Mouse (Mus musculus) Patski (cell line): Measurements from ENCODE around the gene Daxx. TPM values are rescaled to one million over a fixed set of nuclear protein-coding genes. Genes with fewer than 3 reads are reported as not detected.

Experiments
- ATAC-seq: fragments of 100-300 bp; one replicate; pipeline ENCODE4 v1.8.0; 2021
- CTCF ChIA-PET: fragments of 350-600 bp; sonication (Branson Sonifier 250); formaldehyde crosslinking; loops from one replicate; lab custom pipeline; 2022; ENCODE audit warnings: inconsistent platforms; lab: Charles Lee
- POLR2A ChIA-PET: fragments of 350-600 bp; sonication (Branson Sonifier 250); formaldehyde crosslinking; loops from one replicate; lab custom pipeline; 2022; ENCODE audit warnings: antibody characterized with exemption, inconsistent platforms; lab: Charles Lee
- DNase-seq: peaks from one replicate; pipeline ENCODE4 v3.0.0-alpha.2; 2011; ENCODE audit warnings: low read depth, low spot score
- H3K27me3 ChIP-seq: fragments of 371-371 bp; one replicate; pipeline ENCODE4 v1.5.1; 2021
- CTCF ChIP-seq: fragments of 100-300 bp; IDR thresholded peaks from one replicate; pipeline ENCODE4 v1.5.1; 2021
- in situ Hi-C: fragments of 300-500 bp; cut with MboI; formaldehyde crosslinking; loops from 3 replicates; pipeline ENCODE4 v1.11.1; 2018; ENCODE audit warnings: low pct_unique_long_range_greater_than_20kb, mixed read lengths
- polyA plus RNA-seq: library from polyadenylated mRNA; unstranded; gene quantifications from one replicate; pipeline ENCODE4 v1.2.3, GENCODE M21; 2021

The Daxx gene
- polyA plus RNA-seq, 1 experiment from 2014 or later: 37.4 TPM

DNA sequence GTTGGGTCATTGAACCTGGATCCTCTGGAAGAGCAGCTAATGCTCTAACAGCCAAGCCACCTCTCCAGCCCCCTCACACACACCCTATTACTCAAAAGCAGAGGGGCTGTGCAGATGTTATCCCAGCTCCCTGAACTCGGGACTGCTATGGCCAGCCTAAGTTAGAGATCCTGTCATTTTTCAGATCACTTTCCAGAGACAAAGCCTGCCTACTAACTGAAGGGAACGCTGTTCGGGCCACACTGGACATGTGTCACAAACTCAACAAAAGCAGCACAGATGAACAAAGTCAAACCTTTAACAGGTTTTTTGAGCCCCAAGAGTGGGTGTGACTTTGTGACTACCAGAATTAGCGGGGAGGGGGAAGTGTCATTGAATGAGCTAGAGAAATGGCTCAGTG lies 43.7 kb downstream of the Daxx start:
- no peak for DNase-seq
- ATAC-seq: no peak
- no peak for TF ChIP-seq CTCF
- in situ Hi-C loops: no loop called here
- ChIA-PET CTCF (no interaction called here), POLR2A (interaction anchor here (1.7 kb wide), 1 partner anchor 13 kb away, joined by 8 read pairs; the partner anchor contains the start of genes Pfdn6 and Wdr46)
- no peaks in the 10 kb centered on the region for H3K27me3 ChIP-seq

DNA sequence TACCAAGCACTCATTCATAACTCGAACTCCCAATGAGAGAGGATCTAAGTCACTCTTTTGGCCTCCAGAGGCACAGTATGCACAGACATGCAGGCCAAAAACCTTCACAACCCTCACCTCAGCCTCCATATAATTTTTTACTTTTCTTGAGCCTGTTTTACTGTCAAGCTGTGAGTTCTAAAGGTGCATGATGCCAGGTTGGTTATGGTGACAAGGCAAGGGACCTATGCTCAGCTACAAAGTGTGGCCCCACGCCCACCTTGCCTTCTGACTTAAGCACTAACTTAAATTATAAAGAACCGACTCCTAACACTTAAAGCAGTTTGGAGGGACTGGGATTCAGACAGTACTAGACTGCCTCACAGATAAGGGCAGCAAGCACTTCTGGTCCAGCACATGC lies 44.1 kb downstream of the Daxx start:
- TF ChIP-seq CTCF: no peak
- in situ Hi-C loops: no loop called here
- DNase-seq: no peak
- no peaks in the 10 kb centered on the region for H3K27me3 ChIP-seq
- ATAC-seq: no peak
- ChIA-PET CTCF (no interaction called here), POLR2A (interaction anchor here (1.7 kb wide), 1 partner anchor 13 kb away, joined by 8 read pairs; the partner anchor contains the start of genes Pfdn6 and Wdr46)

DNA sequence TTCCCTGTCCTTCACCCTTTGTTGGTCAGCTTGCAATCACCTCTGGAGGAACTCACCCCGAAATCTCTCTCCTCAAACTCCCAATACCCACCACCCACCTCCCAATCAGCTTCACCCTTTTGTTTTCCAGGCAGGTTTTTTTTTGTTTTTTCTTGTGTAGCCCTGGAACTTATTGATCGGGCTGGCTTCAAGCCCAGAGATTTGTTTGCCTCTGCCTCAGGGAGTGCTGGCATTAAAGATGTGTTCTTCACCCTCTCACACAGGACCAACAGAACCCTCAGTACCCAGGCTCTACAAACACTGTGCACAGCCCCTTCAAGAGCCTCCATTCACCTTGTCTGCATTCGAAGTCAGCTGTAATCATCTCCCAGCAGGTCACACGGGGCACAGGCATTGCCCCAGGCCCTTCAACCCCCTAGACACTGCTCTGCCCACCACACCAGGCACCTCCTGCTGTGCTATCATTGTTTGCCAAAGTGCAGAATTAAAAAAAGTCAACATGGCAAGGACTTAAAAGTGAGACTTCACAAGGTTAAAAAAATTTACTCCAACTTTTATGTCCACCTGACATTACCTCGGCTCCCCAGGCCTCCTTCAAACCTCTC lies 44.8 kb downstream of the Daxx start:
- no peaks in the 10 kb centered on the region for H3K27me3 ChIP-seq
- no peak for DNase-seq
- in situ Hi-C loops: no loop called here
- TF ChIP-seq CTCF: no peak
- POLR2A ChIA-PET: interaction anchor here (1.0 to 3.2 kb wide), 5 partner anchors 11 to 45 kb away, joined by 3 to 9 read pairs (median 8); partner anchors contain the start of genes Daxx, Pfdn6, Rgl2 and Wdr46
- CTCF ChIA-PET: no interaction called here
- ATAC-seq: no peak

DNA sequence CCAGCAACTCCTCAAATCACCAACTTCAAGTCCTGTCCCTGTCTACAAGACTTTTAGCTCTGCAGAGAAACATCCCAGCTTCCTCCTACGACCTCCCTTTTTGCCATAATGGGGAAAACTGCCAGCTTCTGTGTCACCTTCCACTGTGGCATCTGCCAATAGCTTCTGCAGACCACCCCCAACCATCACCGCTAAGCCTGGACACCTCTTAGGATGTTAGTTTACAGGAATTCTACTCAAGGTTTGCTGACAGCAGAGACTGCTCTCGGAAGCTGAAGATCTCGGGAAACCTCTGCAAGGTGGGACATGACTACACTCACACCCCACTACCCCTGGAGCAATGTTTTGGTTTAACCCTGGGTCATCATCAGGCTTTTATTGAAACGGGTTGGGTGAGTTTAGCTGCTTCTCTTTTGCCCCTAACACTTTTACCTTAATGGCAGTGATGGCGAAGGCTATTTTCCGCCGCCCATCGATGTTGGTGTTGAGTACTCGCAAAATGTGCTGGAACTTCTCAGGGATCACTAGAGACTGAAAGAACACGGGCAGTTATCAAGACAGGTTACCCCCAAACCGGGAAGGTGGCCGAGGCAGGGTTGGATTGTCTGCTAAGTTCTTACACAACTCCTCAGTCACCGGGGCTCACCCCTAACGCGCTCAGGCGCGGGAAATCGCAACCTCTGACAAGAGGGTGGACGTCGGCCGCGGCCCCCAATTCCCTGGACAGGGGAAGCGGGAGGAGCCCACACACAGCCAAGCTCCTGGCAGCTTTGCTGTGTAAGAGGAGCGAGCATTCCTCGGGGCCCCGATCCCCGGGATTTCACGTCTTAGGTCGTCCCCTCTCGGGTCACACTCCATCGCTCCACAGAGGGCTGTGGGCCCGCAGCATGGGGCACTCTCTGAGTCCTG lies 45.7 kb downstream of the Daxx start:
- in situ Hi-C loops: no loop called here
- no peak for DNase-seq
- peak; percentile 19 for ATAC-seq
- H3K27me3 ChIP-seq: no peaks in the 10 kb centered on the region
- ChIA-PET POLR2A (interaction anchor here (1.0 to 3.2 kb wide), 6 partner anchors 10 to 46 kb away, joined by 3 to 9 read pairs (median 4); partner anchors contain the start of genes Daxx, Rgl2 and Wdr46), CTCF (interaction anchor here (1.2 to 1.3 kb wide), 2 partner anchors 15 to 30 kb away, joined by 3 to 5 read pairs; partner anchors contain the start of genes Pfdn6 and Wdr46)
- TF ChIP-seq CTCF: no peak

DNA sequence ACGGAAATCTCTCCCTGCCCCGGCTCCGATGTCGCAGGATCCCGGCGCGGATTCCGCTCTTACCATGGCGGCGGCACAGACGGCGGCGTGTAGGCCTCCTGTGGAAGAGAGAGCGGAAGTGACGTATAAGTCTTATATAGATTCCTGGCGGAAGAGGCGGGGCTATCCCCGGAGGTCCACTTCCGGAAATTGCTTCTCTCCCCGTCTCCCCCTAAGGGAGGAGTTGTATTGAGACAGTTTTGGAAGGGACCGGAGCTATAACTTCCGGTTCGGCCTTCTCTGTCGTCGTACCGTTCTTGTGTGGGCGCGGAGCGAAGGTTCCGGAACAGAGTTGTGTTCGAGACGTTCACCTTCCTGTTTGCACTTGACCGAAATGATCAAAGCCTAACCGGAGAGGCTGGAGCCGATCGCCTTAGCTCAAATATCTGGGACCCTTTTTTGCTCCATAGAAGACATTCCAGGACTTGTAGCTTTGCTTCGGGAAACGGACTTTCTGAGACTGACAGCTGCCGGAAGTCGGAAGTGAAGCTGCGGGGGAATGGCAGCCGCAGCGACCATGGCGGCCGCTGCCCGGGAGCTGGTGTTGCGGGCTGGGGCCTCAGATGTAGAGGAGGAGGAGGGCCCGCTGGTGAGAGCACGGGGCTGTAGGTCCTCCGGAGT lies 46.5 kb downstream of the Daxx start, which contains the start of the genes Vps52 and Rps18:
Gene Vps52, plus strand, starts transcription at position 258 of the 660 bp plus-strand sequence.
Gene Rps18, minus strand, starts transcription at position 447 of the 660 bp plus-strand sequence.
- DNase-seq (peak; percentile 91), ATAC-seq (peak; percentile 56)
- CTCF ChIA-PET: interaction anchor here (1.2 to 1.3 kb wide), 2 partner anchors 15 to 29 kb away, joined by 3 to 5 read pairs; partner anchors contain the start of genes Pfdn6 and Wdr46
- H3K27me3 ChIP-seq: no peaks in the 10 kb centered on the region
- POLR2A ChIA-PET: interaction anchor here (1.0 to 3.2 kb wide), 6 partner anchors 10 to 53 kb away, joined by 3 to 9 read pairs (median 4); partner anchors contain the start of genes Daxx and Wdr46
- in situ Hi-C loops: no loop called here
- no peak for TF ChIP-seq CTCF

DNA sequence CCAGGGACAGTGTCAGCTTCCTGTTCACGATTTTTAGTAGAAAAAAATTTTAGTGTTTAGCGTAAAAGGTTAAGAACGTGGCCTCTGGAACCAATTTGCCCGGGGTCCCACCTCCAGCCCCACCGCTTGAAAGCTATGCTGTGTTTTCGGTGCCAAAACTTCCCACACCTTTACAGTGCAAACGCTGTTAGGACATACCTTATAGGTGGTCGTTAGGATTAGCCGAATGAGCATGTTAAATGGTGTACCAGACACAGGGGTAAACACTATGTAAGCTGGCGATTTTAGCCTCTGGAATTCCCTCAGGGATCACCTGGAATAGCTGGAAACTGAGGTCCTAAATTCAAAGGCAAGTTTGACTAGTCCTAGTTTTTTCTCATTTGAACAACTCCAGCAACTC lies 47.1 kb downstream of the Daxx start:
- DNase-seq (no peak), ATAC-seq (no peak)
- ChIA-PET CTCF (interaction anchor here (1.2 to 1.3 kb wide), 3 partner anchors 12 to 28 kb away, joined by 3 to 5 read pairs (median 4); partner anchors contain the start of genes Pfdn6 and Wdr46), POLR2A (interaction anchor here (1.0 to 3.2 kb wide), 6 partner anchors 11 to 53 kb away, joined by 3 to 9 read pairs (median 4); partner anchors contain the start of genes Daxx and Wdr46)
- no peaks in the 10 kb centered on the region for H3K27me3 ChIP-seq
- no peak for TF ChIP-seq CTCF
- in situ Hi-C loops: no loop called here

DNA sequence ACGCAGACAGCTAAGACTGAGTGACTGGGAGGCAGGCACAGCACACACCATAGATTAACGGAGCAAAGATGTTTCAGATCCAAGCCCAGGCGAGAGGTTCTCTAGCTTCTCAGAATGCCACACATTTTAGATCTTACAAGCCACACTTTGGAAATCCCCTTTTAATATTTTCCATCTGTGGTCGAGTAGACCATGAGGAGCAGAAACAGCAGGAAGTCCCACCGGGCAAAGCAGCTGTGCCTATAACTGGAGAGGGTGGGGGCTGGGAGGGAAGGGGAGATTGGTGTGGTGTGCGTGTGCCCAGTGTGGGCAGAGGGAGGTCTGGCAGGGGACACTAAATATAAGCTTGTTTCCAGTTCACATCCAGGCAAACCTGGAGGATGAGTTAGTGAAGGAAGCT lies 48.3 kb downstream of the Daxx start:
- no peak for DNase-seq
- in situ Hi-C loops: no loop called here
- ATAC-seq: no peak
- H3K27me3 ChIP-seq: no peaks in the 10 kb centered on the region
- CTCF ChIA-PET: interaction anchor here (1.0 to 1.3 kb wide), 3 partner anchors 9 to 11 kb away, joined by 3 to 4 read pairs (median 4); no protein-coding TSS in a partner anchor
- no peak for TF ChIP-seq CTCF
- POLR2A ChIA-PET: no interaction called here

DNA sequence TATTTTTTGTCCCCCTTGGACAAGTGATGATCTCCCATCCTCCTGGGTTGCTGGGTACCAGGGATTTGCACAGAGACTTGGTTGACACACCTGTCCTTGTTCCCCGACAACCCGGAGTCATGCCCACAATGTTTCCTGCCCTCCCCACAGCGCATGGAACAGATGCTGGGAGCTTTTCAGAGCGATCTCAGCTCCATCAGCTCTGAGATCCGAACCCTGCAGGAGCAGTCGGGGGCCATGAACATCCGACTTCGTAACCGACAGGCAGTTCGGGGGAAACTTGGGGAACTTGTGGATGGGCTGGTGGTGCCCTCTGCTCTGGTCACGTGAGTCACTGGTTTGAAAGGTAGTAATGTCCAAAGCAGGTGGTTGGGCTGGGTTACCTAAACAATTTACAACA lies 49.2 kb downstream of the Daxx start:
- in situ Hi-C loops: no loop called here
- H3K27me3 ChIP-seq: no peaks in the 10 kb centered on the region
- DNase-seq: no peak
- no peak for TF ChIP-seq CTCF
- ChIA-PET POLR2A (no interaction called here), CTCF (interaction anchor here (1.0 to 1.3 kb wide), 3 partner anchors 8 to 24 kb away, joined by 3 to 4 read pairs (median 3); no protein-coding TSS in a partner anchor)
- no peak for ATAC-seq

DNA sequence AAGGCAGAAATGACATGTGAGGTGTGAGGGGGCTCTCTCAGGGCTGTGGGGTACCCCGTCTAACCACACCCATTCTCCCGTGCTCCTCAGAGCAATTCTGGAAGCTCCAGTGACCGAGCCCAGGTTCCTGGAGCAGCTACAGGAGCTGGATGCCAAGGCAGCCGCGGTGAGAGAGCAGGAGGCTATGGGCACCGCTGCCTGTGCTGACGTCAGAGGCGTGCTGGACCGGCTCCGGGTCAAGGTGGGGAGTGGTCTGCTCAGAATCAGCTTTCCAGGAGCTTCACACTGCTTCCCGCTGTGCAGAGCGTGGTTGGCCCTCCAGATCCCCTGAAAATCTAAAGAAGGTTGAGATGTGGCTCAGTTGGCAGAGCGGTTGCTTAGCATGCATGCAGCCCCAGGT lies 49.9 kb downstream of the Daxx start:
- ChIA-PET POLR2A (no interaction called here), CTCF (interaction anchor here (1.1 kb wide), 1 partner anchor 23 kb away, joined by 3 read pairs; no protein-coding TSS in a partner anchor)
- DNase-seq: no peak
- no peak for ATAC-seq
- no peak for TF ChIP-seq CTCF
- H3K27me3 ChIP-seq: no peaks in the 10 kb centered on the region
- in situ Hi-C loops: no loop called here
